Mouse (Mus musculus) myocyte (in vitro differentiated cells): ENCODE results near the gene Ndufb10. TPM values are rescaled to one million over a fixed set of nuclear protein-coding genes. Genes with fewer than 3 reads are reported as not detected.

Source experiments
- H3K27me3 ChIP-seq: one replicate; pipeline ENCODE4 v1.6.1; 2011; ENCODE audit not compliant: control insufficient read depth, insufficient read depth, insufficient read length
- H3K36me3 ChIP-seq: one replicate; pipeline ENCODE4 v1.6.1; 2011; ENCODE audit not compliant: control insufficient read depth, insufficient read depth
- H3K4me2 ChIP-seq: one replicate; pipeline ENCODE4 v1.6.1; 2011; ENCODE audit warnings: low read depth, control low read depth
- H3K4me3 ChIP-seq: one replicate; pipeline ENCODE4 v1.5.1; 2011; ENCODE audit warnings: mild to moderate bottlenecking, control low read depth, moderate library complexity
- H3K79me2 ChIP-seq: one replicate; pipeline ENCODE4 v1.6.1; 2011; ENCODE audit not compliant: control insufficient read depth, insufficient read depth
- H3ac ChIP-seq: one replicate; pipeline ENCODE4 v1.6.1; 2011; ENCODE audit not compliant: control insufficient read depth, insufficient read length
- CEBPB ChIP-seq: IDR thresholded peaks from 2 replicates; pipeline ENCODE4 v1.6.1; 2011; ENCODE audit warnings: mild to moderate bottlenecking, moderate library complexity; ENCODE audit not compliant: poor library complexity, insufficient read depth, severe bottlenecking
- E2F4 ChIP-seq: IDR thresholded peaks from one replicate; pipeline ENCODE4 v1.6.1; 2011; ENCODE audit warnings: mild to moderate bottlenecking, control low read depth, moderate library complexity; ENCODE audit not compliant: insufficient read depth
- MAX ChIP-seq: IDR thresholded peaks from one replicate; pipeline ENCODE4 v1.6.1; 2011; ENCODE audit warnings: low read depth, mild to moderate bottlenecking, control low read depth
- MYOD1 ChIP-seq, 3 experiments: IDR thresholded peaks; one replicate each; pipeline ENCODE4 v1.6.1; 2011; ENCODE audit warnings: control low read depth in 2 of 3, low read depth in 2 of 3, mild to moderate bottlenecking in 2 of 3, moderate library complexity in 1 of 3; ENCODE audit not compliant: insufficient read length in 2 of 3, control insufficient read depth in 1 of 3
- MYOG ChIP-seq, 3 experiments: IDR thresholded peaks; one replicate each; pipeline ENCODE4 v1.6.1; 2011; ENCODE audit warnings: control low read depth in 2 of 3, low read depth in 2 of 3, mild to moderate bottlenecking in 2 of 3; ENCODE audit not compliant: insufficient read length in 2 of 3, control insufficient read depth in 1 of 3, insufficient read depth in 1 of 3
- POLR2A ChIP-seq: IDR thresholded peaks from one replicate; pipeline ENCODE4 v1.6.1; 2011; ENCODE audit warnings: low read depth, mild to moderate bottlenecking, control low read depth, moderate library complexity; ENCODE audit not compliant: insufficient read length
- POLR2AphosphoS2 ChIP-seq: IDR thresholded peaks from one replicate; pipeline ENCODE4 v1.6.1; 2011; ENCODE audit warnings: low read depth, control low read depth; ENCODE audit not compliant: insufficient read length
- REST ChIP-seq: IDR thresholded peaks from one replicate; pipeline ENCODE4 v1.6.1; 2011; ENCODE audit warnings: mild to moderate bottlenecking, control low read depth, moderate library complexity; ENCODE audit not compliant: insufficient read depth, insufficient read length
- SRF ChIP-seq: IDR thresholded peaks from one replicate; pipeline ENCODE4 v1.6.1; 2011; ENCODE audit warnings: low read depth; ENCODE audit not compliant: control insufficient read depth, insufficient read length
- TCF12 ChIP-seq: IDR thresholded peaks from one replicate; pipeline ENCODE4 v1.6.1; 2011; ENCODE audit warnings: mild to moderate bottlenecking, control low read depth; ENCODE audit not compliant: poor library complexity, insufficient read depth, severe bottlenecking
- TCF3 ChIP-seq: IDR thresholded peaks from one replicate; pipeline ENCODE4 v1.6.1; 2011; ENCODE audit warnings: low read depth, control low read depth; ENCODE audit not compliant: insufficient read length
- USF1 ChIP-seq: IDR thresholded peaks from one replicate; pipeline ENCODE4 v1.6.1; 2011; ENCODE audit warnings: low read depth, mild to moderate bottlenecking, control low read depth, moderate library complexity
- polyA plus RNA-seq: library from polyadenylated mRNA; unstranded; fragments of >200 nt; fragmentation: generic; extraction: Trizol; gene quantifications from one replicate; pipeline ENCODE4 v1.2.1, GENCODE M21; 2012; ENCODE audit warnings: missing spikeins

Ndufb10 gene
- polyA plus RNA-seq, 1 experiment, result 547 TPM

GRCm38 (mm10) chr17:24746986-24747385, 22.7 kb upstream of the Ndufb10 start:
- no peak overlapping the region for H3ac ChIP-seq

DNA sequence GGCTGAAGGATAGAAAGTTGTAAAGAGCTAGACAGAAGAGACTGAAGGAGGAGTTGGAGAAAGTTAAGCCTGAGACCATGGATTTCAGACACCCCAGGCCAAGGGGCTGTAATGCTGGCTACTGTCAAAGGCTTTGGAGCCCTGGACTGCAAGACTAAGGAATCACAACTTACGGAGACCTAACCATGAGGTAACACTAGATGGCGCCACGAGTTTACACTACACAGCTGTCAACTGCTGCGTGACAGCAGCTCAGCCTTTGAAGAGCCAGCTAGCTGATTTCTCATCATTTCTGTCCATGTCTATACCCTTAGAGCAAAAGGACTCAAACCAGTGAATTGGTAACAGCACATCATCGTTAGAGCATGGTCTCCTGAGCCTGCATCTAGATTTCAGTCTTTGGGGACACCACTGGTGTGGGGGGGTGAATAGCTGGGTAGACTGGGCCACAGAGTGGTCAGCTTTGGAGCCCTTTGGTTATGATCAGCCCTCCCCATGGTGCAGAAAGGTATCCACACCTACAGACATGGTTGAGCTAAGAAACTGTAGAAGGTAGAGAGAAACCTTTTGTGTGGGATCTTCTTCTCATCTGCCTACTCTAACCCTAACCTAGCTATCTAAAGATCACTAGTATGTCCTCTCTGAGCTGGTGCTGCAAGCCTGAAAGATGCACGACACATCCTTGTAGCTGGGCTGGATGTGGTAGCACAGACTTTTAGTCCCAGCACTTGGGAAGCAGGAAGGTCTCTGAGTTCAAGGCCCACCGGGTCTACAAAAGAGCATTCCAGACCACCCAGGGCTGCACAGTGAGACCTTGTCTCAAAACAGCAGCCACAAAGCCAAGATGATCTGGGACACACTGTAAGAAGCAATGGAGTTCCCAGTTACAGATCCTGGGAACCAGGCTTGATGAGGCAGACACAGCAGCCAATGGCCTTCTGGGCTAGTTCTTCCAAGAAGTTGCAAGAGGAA, 21.5 kb upstream of the Ndufb10 start:
- Histone ChIP-seq H3K4me2 (no peak overlapping the region), H3K36me3 (no peaks in the 10 kb centered on the region), H3K4me3 (no peak overlapping the region), H3K27me3 (no peaks in the 10 kb centered on the region), H3K79me2 (no peaks in the 10 kb centered on the region), H3ac (no peak overlapping the region)
- TF ChIP-seq TCF3 (no peak), MYOD1 (IDR thresholded peaks at IDR 0.05; ENCODE audit: control insufficient read depth in 1 of 3, insufficient read length in 2 of 3, low read depth in 2 of 3) (peak in 1 of 3 experiments; percentile 40)

More at GRCm38 (mm10) chr17:24746986-24747385, 22.7 kb upstream of the Ndufb10 start:
- H3K4me2 ChIP-seq, result no peak overlapping the region
- TF ChIP-seq E2F4 (no peak), TCF12 (no peak), POLR2A (no peak), TCF3 (no peak)
- H3K79me2 ChIP-seq, result no peaks in the 10 kb centered on the region
- H3K27me3 ChIP-seq, result peaks cover 7% of the 10 kb centered on the region
- H3K36me3 ChIP-seq, result no peaks in the 10 kb centered on the region
- H3K4me3 ChIP-seq, result no peak overlapping the region

- Histone ChIP-seq H3K4me3 (no peak overlapping the region), H3ac (no peak overlapping the region), H3K36me3 (no peaks in the 10 kb centered on the region), H3K79me2 (no peaks in the 10 kb centered on the region), H3K4me2 (no peak overlapping the region), H3K27me3 (no peaks in the 10 kb centered on the region)
- no peak for TF ChIP-seq TCF12
- TF ChIP-seq REST, result no peak
- no peak for TF ChIP-seq MYOG (IDR thresholded peaks at IDR 0.05; ENCODE audit: control insufficient read depth in 1 of 3, insufficient read depth in 1 of 3, insufficient read length in 2 of 3, low read depth in 2 of 3)
- no peak for TF ChIP-seq USF1
- no peak for TF ChIP-seq MYOD1 (IDR thresholded peaks at IDR 0.05; ENCODE audit: control insufficient read depth in 1 of 3, insufficient read length in 2 of 3, low read depth in 2 of 3)
- TF ChIP-seq POLR2AphosphoS2, result no peak
- no peak for TF ChIP-seq CEBPB
- no peak for TF ChIP-seq MAX
- no peak for TF ChIP-seq TCF3
- no peak for TF ChIP-seq POLR2A
- no peak for TF ChIP-seq E2F4
- TF ChIP-seq SRF, result no peak
These were observed 20.1 kb upstream of the Ndufb10 start for GRCm38 (mm10) chr17:24744381-24744780.

GRCm38 (mm10) chr17:24743896-24744295, 19.6 kb upstream of the Ndufb10 start:
- no peak overlapping the region for H3K4me2 ChIP-seq
- TF ChIP-seq SRF, result no peak
- TF ChIP-seq MYOG (IDR thresholded peaks at IDR 0.05; ENCODE audit: control insufficient read depth in 1 of 3, insufficient read depth in 1 of 3, insufficient read length in 2 of 3, low read depth in 2 of 3), result no peak
- no peak for TF ChIP-seq MYOD1 (IDR thresholded peaks at IDR 0.05; ENCODE audit: control insufficient read depth in 1 of 3, insufficient read length in 2 of 3, low read depth in 2 of 3)
- no peak for TF ChIP-seq CEBPB
- TF ChIP-seq POLR2A, result no peak
- no peak for TF ChIP-seq USF1
- no peak for TF ChIP-seq REST
- TF ChIP-seq MAX, result no peak
- TF ChIP-seq E2F4, result no peak
- no peak for TF ChIP-seq POLR2AphosphoS2
- TF ChIP-seq TCF3, result no peak
- no peak for TF ChIP-seq TCF12
- no peak overlapping the region for H3ac ChIP-seq
- H3K79me2 ChIP-seq, result no peaks in the 10 kb centered on the region
- no peaks in the 10 kb centered on the region for H3K36me3 ChIP-seq
- no peaks in the 10 kb centered on the region for H3K27me3 ChIP-seq
- no peak overlapping the region for H3K4me3 ChIP-seq

- Histone ChIP-seq H3ac (no peak overlapping the region), H3K27me3 (no peaks in the 10 kb centered on the region), H3K4me2 (no peak overlapping the region), H3K36me3 (no peaks in the 10 kb centered on the region), H3K4me3 (no peak overlapping the region), H3K79me2 (peaks cover 4% of the 10 kb centered on the region)
- TF ChIP-seq POLR2A (no peak), SRF (no peak), MAX (no peak), CEBPB (no peak), POLR2AphosphoS2 (no peak), MYOG (IDR thresholded peaks at IDR 0.05; ENCODE audit: control insufficient read depth in 1 of 3, insufficient read depth in 1 of 3, insufficient read length in 2 of 3, low read depth in 2 of 3) (no peak), MYOD1 (IDR thresholded peaks at IDR 0.05; ENCODE audit: control insufficient read depth in 1 of 3, insufficient read length in 2 of 3, low read depth in 2 of 3) (no peak), REST (no peak), TCF12 (no peak), TCF3 (no peak), USF1 (no peak), E2F4 (no peak)
These were observed 18.0 kb upstream of the Ndufb10 start for GRCm38 (mm10) chr17:24742307-24742706.
